Mouse (Mus musculus): Measurements from ENCODE around the gene AF067061.
"Not testable (repeated sequence)": the region's sequence is repeated elsewhere in the genome, so short reads cannot be mapped to it uniquely, and the experiment has no call there.

DNA sequence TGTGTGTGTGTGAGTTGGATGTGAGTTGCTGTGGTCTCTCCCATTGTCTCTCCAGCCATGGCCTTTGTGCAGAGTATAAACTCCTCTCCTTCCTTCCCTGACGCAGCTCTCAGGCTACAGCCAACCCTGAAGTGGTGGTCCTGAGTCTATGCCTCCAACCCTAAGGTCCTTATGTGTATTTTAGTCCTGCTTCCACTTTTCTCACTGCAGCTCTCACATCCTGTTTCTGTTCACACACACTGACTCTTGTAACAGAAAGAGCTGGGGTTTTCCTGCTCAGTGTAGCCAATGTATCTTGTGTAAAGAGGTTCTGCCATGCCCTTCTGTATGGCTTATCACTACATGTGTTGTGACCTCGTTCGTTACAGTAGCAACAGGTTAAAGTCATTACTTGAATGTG lies 3.2 kb upstream of the AF067061 start:
- TF ChIP-seq POLR2A (IDR thresholded peaks at IDR 0.05; ENCODE audit: borderline replicate concordance, extremely low read depth, insufficient read depth, insufficient read length, poor library complexity, severe bottlenecking); CTCF (IDR thresholded peaks at IDR 0.05; ENCODE audit: borderline replicate concordance, extremely low read depth, insufficient read depth, insufficient read length): not testable (repeated sequence)

Data from brain, embryonic 14.5 days (tissue).